Mouse (Mus musculus): ENCODE measurements around the gene Tigar. TPM values are rescaled to one million over a fixed set of nuclear protein-coding genes. Genes with fewer than 3 reads are reported as not detected.

The Tigar gene
- total RNA-seq, 2 experiments from 2014 or later = 13.5 to 13.7 TPM

DNA sequence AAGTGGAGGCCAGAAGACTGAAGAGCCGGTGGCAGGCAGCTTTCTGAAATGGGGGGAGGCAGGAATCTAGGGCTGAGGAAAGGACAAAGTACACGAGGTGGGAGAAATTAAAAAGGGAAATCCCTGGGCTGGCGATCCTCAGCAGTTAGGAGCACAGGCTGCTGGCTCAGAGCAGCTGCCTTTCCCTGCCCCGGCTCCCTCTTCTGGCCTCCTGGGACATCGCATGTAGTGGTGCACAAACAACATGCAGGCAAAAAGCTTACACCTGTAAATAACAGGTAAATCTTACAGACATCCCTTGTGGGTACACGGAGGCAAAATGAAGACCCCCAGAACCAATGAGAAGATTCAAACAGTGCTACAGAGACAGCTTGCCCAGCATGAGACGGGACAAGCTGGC, 14.8 kb downstream of the Tigar start:
- DNase-seq (ENCODE audit: low spot score in 2 of 2) = no peak

DNA sequence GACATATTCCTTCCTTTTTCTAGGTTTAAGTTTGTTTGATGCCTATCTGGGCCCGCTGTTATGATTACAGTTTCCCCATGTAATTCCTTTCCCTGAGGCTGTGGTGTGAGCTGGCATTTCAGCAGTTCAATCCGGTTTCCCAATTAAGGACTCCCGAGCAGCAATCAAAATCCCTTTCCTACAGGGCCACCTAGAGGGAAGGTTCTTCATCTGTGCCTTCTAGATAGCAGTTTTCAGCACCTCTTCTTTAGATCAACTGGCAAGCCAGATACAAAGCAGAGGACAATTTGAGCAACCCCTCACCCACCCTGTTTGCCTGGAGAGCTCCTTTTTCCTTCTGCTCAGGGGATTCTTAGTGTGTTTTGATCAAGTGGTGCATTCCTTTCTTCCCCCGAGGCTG, 22.6 kb downstream of the Tigar start:
- DNase-seq (ENCODE audit: low spot score in 2 of 2) = no peak

DNA sequence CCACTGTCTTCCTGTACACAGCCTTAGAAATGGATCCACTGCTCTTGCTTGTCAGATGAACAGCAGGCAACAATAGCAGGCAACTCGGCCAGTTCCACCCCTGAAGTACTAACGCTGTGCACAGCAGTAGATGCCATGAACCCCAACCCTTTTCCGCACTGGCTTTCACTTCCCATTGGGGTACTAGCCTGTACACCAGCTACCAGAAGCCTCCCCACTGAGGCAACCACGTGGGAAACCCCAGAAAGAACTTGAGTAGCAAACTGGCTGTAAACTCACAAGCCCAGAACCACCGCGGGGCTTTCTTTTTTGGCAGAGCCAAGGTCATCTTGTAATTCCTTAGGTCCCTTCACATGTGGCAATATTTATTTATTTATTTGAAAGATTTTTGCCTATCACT, 27.5 kb downstream of the Tigar start:
- DNase-seq (ENCODE audit: low spot score in 2 of 2) = no peak

DNA sequence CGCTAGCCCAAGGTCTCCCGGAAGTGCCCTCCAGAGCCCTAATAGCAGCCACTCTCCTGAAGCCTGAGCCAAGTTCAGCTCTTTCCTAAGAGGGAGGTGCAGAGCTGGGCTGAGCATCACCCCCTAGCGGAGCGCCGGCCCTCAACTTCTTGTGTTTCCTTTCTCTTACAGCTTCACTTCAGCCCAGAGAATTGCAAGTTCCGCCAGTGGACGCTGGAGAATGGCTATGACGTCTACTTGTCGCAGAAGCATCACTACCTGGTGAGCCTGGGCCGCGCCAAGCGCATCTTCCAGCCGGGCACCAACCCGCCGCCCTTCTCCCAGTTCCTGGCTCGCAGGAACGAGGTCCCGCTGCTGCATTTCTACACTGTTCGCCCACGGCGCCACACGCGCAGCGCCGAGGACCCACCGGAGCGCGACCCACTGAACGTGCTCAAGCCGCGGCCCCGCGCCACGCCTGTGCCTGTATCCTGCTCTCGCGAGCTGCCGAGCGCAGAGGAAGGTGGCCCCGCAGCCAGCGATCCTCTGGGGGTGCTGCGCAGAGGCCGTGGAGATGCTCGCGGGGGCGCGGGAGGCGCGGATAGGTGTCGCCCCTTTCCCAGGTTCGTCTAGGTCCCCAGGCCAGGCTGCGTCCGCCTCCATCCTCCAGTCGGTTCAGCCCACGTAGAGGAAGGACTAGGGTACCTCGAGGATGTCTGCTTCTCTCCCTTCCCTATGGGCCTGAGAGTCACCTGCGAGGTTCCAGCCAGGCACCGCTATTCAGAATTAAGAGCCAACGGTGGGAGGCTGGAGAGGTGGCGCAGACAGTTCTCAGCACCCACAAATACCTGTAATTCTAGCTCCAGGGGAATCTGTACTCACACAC, 29.3 kb downstream of the Tigar start:
- DNase-seq (ENCODE audit: low spot score in 2 of 2) = peak in 1 of 2 experiments; percentile 10

DNA sequence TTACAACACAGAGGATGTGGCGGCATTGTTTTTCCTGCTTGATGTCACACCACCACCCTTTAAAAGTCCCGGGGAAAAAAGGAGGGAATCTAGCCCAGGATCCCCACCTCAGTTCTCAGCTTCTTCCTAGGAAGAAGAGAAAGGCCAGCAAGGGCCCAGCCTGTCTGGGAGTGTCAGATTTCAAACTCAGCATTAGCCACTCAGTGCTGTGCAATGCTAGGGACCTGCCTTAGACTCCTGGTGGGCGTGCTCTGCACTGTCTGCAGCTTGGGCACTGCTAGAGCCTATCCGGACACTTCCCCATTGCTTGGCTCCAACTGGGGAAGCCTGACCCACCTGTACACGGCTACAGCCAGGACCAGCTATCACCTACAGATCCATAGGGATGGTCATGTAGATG, 36.5 kb downstream of the Tigar start, which contains the start of gene Fgf23:
Gene Fgf23 (plus strand): TSS at position 86 of the 400 bp plus-strand sequence.
- DNase-seq (ENCODE audit: low spot score in 2 of 2) = no peak

DNA sequence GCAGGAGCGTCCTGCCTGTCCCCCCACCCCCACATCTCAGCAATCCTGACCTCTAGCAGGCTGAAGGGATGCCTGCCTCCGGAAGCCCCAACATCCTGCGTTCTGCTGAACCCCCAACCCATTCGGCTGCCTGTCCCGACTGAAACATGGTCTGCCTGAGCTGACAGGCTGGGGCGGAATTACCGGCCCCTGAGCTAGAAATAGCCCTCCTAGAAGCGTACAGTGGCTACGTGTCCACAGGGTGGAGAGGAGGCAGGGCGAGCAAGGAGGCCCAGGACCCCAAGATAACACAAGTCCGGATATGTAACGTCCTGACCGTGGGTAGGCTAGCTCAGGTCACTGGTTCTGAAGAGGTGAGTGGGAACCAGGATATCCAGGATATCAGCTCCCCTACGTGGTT, 44.5 kb downstream of the Tigar start:
- no peak for DNase-seq (ENCODE audit: low spot score in 2 of 2)

DNA sequence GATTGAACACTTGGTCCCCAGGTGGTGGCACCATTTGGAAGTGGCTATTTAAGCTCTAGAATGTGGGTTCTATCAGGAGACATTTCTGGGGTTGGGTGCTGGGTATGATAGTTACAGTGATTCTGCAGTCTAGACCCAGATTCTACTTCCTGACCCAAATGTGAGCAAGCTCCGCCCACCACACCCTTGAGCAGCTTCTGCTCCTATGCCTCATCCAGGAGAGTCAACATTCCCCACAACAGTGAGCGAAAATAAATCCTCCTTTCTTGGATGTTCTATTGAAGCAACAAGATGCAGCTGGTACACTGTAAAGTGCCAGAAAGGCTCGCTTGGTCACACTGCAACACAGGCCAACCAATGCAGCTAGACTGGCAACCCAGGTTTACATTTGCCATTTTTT, 45.4 kb downstream of the Tigar start:
- no peak for DNase-seq (ENCODE audit: low spot score in 2 of 2)

DNA sequence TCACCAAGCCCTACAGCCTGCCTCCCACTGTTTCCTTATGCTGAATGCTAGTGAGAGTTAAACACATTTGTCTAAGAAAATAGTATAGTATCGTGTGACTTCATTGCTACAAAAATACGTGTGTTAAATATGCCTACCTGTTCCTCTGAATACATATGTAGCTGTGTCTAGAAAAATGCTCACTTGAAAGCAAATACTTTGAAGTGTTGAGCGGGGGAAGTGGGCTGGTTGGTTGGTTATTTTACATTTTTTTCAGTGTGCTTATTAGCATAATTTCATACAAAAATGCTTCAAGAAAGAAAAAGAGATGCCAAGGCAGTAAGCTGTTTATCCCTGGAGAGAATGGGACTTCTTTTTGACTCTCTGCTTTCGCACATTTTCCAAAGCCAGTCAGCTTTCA, 49.4 kb downstream of the Tigar start:
- no peak for DNase-seq (ENCODE audit: low spot score in 2 of 2)

DNA sequence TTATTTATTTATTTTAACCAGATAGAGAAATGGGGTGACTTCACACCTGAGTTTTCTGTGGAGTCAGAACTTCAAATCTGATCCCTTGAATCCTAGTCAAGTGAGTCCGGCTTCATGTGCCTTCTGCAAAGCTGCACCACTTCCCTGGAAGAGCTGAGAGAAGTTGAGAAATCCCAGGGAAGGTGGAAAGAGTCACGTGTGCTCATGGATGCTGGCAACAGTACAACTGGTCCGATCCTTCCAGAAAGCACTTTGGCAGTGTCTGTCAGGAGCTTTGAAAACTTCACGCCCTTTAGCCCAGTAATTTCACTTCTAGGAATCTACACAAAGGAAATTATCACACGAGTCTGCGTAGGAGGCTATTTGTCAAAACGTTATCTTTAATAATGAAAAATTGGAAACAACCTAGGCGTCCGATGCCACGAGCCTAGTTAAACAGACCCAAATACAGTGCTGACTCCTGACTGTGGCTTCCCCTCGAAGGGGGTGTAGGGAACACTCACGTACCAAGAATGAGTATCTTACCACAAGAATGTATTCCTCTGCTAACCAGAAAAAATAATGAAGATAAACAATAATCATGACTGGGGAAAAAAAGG, 52.3 kb downstream of the Tigar start:
- DNase-seq (ENCODE audit: low spot score in 2 of 2) = no peak

DNA sequence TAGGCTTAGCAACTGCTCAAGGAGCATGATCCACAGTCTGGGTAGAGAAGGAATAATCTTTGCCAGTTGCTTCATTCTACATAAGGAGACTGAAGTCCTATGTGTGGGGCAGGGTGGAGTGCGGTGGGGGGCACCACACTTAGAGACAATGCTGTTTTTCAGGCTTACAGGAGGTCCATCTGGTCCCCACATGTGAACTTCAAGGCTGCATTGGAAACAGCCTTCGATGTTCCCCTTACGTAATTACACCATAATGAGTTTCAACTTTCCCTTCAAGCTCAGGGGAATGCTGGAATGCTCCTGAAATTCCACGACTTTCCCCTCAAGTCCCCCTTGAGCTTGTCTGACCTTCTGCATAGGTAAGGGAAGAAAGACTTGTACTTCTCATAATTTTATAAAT, 58.5 kb downstream of the Tigar start:
- DNase-seq (ENCODE audit: low spot score in 2 of 2) = no peak

DNA sequence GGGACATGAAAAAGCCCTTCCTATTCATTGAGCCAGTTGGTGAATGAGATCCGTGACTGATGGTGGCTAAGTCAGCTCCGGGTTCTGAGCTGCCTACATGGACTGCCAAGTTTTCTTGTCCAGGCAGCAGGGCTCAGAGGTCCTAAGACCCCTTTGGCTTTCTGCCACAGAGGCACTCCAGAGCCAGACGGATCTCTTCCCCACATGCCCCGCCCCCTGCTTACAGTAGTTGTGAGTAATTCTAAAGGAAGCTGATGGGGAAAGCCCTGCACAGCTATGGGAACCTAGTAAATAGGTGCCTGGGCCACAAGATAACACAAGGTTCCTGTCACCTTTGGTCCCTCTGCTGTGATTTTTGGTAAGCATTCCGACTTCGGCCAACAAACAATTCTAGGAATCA, 64.4 kb downstream of the Tigar start:
- no peak for DNase-seq (ENCODE audit: low spot score in 2 of 2)

Other genes with a start within 250 kb of the Tigar start
- gene Dyrk4, start 187.7 kb downstream of the Tigar start, total RNA-seq (2021) = not detected
- 10 to 100 TPM; 18.5 to 19.7 TPM for gene Rad51ap1, start 170.0 kb downstream of the Tigar start, total RNA-seq (2021)
- gene D6Wsu163e, start 169.6 kb downstream of the Tigar start, total RNA-seq (2021) = 10 to 100 TPM; 20.6 to 23.3 TPM
- under 1 TPM; 0.11 to 0.68 TPM for gene Fgf6, start 94.0 kb downstream of the Tigar start, total RNA-seq (2021)
- gene Fgf23, start 36.7 kb downstream of the Tigar start, total RNA-seq (2021) = not detected
- 100 to 1,000 TPM; 267 to 278 TPM for gene Ccnd2, start 42.6 kb upstream of the Tigar start, total RNA-seq (2021)